Mouse (Mus musculus) heart, postnatal 10 days (tissue): ENCODE results near the gene Epha4. TPM values are rescaled to one million over a fixed set of nuclear protein-coding genes. Genes with fewer than 3 reads are reported as not detected.

Experiments used
- DNase-seq, 2 experiments: peaks; one replicate each; pipeline ENCODE4 v3.0.0; 2021
- intact Hi-C: fragments of 180-260 bp; cut with DNase I; formaldehyde crosslinking; loops from one replicate; pipeline ENCODE4 v1.15.1; 2025
- total RNA-seq, 2 experiments: library from RNA; stranded (reverse); gene quantifications; 2 replicates each; pipeline ENCODE4 v1.2.3; 2021

Gene Epha4
- total RNA-seq, 2 experiments from 2014 or later: 19.3 to 24.0 TPM

DNA sequence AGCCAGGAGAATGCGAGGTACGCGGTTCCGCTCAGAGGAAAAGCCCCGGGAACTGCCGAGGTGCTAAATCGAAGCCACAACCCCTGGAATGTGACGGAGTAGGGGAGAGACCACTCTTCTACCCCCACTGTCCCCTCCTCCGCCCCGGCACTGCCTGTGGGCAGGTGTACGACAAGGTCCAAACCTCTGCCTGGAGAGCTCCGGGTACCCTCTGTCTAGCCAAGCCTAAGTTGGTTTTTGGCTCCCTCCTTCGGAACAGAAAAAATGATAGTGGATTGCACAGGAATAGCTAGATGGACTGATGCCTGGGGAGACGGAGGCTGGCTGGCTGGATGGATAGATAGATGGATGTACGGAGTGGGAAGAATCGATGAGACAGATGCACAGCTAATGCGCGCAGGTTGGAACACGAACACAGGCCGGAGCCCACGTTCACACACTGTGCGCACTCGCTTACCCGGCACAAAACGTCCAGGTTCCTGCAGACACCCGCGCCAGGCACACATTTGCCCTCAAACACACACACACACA, 1.4 kb downstream of the Epha4 start:
- intact Hi-C loops: loop anchor here (5.0 to 10.0 kb wide), 3 partner anchors 126 to 429 kb away; no protein-coding TSS in a partner anchor
- DNase-seq: peak; percentile 64 to 77

DNA sequence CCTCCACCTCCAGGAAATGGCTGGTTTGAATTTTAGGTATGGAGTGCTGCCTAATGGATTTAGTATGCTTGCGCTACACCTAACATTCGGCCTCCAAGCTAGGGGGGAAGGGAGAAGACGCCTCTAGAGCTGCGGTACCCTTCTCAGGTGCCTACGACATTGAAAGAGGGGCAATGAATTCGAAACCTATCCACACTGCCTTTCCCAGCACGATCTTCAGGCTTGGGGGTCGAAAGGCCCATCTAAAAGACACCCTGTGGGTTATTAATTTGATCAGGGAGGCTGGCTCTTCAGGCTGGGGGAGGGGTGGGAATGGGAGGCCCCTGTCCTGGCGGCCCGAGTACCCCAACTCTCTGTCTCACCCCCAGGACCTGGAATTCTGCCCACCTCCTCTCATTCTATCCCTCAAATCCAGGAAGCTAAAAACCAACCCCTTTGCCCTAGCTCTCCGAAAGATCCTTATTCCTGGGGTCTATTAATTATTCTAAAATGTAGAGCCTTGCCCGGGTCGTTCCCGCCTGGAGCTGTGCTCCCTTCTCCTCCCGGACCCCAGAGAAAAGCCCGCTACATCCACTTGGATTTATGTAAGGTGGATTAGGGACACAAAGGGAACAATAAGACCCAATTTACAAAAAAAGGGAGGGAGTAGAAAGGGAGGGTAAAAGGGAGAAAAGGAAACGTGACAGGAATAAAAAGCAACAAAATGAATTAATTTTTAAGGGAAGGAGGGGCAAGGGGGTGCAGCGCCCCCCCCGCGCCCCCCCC, 2.3 kb downstream of the Epha4 start:
- DNase-seq: no peak
- intact Hi-C loops: loop anchor here (5.0 to 10.0 kb wide), 3 partner anchors 125 to 428 kb away; no protein-coding TSS in a partner anchor

DNA sequence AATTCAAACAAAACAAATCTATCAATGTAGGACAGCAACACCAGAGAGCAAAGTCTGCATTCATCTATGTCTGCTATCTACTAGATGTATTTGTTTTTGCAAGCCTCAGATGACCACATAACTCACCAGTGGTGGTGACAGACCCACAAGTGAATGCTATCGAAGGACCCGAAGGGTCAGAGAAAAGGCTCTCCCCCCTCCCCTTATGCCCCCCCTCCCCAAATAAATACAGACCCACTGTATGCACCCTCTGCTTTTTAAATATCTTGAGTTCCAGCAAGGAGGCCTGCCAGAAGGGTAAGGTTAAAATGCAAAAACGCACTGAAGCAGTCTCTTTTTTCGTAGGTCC, 2.9 kb downstream of the Epha4 start:
- no peak for DNase-seq
- intact Hi-C loops: loop anchor here (5.0 to 10.0 kb wide), 3 partner anchors 125 to 427 kb away; no protein-coding TSS in a partner anchor

DNA sequence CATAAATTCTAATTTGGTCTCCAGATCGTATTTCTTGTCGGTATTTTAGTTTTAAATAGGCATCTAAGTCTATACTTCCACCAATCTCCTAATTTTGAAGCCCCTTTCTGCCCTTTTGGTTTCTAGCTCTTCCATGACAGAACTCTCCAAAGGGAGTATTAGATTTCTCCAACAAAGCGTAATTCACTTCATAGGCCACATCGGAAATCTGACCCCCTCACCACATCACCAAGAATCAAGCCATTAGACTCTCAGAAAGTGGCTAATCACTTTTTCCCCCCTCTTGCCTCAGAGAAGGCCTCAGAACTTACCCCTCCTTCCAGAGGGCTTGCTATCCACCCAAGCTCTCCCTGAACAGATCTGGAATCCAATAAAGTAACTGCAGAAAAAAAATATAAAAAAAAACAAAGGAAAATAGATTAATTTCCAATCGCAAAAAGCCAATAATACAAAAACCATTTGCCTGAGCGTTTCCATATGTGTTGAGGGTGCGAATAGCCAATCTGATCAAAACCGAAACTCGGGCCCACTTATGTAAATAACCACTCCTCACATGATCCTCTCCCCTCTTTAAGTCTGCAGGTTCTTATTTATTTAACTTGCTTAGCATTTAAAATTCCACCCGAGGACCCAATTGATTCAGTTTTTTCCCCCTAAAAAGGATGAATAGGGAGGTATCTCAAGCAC, 3.4 kb downstream of the Epha4 start:
- intact Hi-C loops: loop anchor here (5.0 to 10.0 kb wide), 3 partner anchors 124 to 427 kb away; no protein-coding TSS in a partner anchor
- DNase-seq: no peak

DNA sequence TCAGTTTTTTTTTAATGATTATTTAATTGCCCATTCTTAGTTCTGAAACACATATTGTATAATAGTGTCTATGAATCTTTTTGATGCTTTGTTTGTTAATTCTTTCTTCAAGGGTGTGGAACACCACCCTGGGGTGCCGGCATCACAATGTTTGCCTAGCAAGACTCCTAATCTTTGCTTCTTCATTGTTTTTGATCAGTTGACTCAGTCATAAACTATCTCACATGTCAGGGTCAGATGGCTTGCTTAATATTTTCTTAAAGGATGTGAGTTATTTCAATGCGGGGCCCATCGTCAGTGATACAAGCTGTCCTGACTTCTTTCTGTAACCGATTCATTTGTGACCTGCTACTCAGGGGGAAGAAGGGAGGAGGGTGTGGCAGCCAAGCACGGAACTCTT, 4.3 kb downstream of the Epha4 start:
- intact Hi-C loops: loop anchor here (5.0 to 10.0 kb wide), 3 partner anchors 123 to 426 kb away; no protein-coding TSS in a partner anchor
- DNase-seq: no peak

DNA sequence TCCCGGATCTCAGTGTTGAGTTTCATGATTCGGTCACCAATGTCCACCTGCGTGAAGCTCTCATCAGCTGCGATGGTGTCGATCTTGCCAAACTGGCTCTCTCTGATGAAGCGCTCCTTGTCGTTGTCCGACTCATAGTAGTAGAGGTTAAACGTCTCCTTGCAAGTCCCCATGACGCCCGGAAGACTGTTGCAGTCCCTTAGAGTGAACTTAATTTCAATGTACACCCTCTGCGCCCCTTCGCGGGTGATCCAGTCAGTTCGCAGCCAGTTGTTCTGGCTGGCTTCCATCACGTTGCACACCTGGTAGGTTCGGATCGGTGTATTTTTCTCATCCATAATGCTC, 8.1 kb downstream of the Epha4 start:
- no peak for DNase-seq
- intact Hi-C loops: no loop called here

DNA sequence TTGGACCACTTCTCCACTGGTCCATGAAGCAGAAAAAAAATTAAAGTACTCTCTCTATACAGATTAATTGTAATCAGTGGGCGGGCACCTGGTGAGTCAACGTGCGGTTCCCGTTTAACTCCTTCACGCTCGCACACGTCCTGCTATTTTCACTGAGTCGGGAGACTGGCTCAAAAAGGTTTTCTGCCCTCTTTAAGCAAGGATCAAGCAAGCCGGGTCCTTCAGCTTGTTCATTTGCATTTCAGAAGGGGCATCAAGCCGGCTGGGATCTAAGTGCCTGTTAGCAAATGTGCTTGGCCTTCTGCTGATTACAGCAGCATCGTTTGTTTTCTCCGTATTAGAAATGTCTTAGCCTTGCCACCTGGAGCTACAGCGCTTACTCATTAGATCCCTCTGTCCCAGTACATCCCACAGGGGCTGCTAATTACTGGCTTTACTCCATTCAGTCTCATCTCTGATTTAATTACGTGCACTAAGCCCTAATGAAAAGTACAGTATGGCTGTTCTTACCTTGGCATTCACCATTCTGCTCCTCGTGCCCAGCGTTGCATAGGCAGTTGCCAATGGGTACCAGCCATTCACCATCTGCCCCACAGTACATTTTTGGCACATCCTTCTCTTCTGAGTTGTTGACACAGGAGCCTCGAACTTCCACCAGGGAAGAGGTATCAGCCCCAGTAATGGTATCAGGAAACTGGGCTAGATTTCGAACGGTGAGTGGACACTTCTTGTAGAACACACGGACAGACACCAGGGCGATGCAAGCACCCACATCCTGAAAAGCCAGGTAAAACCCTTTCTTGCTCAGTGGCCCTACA, 8.6 kb downstream of the Epha4 start:
- DNase-seq: no peak

DNA sequence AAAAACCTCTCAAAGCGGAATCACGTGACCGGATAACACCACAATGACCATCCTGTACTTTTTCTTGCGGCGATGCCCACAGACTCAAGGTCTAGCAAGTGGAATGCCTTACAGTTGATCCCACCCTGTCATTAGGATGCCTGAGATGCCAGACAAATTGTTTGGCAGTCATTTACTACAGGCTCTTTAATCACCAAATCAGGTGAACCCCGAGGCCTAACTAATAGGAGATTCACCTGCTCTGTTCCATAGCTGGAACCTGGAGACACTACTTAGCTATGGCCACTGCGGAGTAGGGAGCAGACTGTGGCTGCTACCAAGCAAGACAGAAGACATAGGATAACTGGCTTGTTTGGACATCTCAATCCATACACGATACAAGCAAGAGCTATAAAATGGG, 9.6 kb downstream of the Epha4 start:
- DNase-seq: no peak
- intact Hi-C loops: no loop called here

More for the DNA sequence above, 8.6 kb downstream of the Epha4 start:
- intact Hi-C loops: no loop called here

DNA sequence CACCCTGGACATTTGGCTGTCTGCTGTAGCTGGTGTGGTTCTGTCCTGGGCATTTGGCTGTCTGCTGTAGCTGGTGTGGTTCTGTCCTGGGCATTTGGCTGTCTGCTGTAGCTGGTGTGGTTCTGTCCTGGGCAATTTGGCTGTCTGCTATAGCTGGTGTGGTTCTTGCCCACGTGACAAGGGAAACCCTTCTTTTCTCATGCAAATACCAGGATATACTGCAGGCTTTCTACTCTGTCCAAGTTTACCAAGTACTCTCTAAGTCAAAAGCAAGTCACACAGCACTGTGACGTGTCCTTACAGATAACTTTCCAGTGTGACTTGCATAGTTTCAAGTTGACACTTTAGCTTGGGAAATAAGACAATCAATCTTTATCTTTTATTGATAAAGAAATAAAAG, 10.1 kb downstream of the Epha4 start:
- intact Hi-C loops: no loop called here
- no peak for DNase-seq

DNA sequence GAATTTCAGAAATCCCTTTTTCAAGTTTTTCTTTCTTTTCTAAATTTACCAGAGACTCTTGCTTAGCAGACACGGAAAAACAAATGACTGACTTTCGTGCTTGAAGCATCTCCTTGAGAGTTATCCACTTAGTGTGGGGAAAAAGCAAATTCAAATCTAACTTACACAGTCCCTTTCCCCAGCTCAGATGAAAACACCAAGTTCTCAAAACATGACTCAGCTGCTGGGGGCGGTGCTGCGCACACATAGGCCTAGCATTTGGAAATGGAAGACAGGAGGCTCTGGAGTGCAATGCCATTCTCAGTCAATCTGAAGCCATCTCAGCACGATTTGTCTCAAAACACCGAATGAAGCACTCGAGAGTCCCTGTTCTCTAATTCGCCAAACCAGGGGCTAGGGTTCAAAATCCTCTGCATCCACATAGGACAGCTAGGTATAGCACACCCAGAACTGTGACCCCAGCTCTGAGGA, 11.1 kb downstream of the Epha4 start:
- DNase-seq: no peak
- intact Hi-C loops: no loop called here

DNA sequence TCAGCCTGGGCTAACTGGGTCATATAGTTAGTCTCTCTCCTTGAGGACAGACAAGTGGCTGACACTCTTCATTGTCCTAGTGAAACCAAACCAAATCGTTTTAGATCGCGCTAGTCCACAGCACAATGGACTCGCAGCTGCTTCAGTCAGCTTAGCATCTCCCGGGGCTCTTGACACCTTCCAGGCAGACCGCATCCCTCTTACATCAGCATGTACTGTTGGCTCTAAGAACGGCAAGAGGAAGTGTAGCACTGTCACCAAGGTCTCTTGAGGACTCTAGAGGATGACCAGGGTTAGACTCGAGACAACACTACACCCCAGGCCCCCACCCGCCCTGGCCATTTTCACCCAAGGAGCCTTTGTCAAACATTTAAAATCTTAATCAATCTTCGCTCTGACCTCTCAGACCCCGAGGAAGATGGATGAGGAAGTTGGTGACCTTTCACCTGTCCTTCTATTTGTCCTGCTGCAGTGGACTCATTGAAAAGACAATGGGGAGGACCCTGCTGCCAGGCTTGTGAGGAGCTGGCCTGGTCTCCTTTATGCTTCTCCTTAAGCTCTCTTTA, 12.3 kb downstream of the Epha4 start:
- no peak for DNase-seq
- intact Hi-C loops: no loop called here

DNA sequence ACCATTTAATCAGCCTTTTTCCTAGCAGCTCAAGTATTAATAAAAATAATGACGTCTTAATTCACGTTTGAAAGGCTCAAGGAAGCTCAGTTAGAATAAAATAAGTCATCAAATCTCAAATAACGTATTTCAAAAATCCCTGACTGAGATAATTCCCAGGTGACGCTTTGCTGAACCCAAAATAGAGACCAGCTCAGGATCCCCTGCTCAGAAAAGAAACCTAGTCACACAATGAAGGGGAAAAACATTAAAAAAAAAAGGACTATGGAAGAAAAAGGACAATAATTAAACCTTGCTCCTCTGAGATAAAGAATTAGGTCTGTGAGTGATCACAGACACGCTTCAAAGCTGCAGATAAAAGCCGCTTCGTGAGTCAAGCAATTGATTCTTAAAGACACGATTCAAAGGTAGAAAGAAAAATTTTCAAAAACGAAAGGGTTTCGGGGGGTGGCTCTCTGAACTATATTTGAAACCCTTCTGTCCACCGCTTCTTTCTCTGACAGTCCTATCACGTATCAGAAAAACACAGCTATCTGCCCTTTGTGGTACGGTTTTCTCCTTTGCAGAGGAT, 13.4 kb downstream of the Epha4 start:
- intact Hi-C loops: no loop called here
- DNase-seq: no peak

DNA sequence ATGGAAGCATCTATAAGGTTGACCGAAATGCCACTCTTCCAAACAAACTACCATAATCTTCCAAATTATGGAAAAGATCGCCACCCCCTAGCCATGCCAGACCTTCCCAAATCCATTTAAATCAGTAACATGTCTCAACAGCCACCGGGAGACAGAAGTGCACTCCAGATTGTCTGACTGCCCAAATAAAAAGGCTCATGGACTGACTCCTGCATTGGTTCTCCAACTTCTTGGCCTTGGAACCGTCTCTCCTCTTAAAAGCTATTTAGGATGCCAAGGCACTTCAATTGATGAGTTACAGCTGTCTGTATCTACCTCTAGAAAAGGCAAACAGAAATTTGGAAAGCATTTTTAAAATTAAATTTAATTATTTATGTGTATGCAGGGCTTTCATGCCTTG, 17.4 kb downstream of the Epha4 start:
- DNase-seq: no peak
- intact Hi-C loops: no loop called here

DNA sequence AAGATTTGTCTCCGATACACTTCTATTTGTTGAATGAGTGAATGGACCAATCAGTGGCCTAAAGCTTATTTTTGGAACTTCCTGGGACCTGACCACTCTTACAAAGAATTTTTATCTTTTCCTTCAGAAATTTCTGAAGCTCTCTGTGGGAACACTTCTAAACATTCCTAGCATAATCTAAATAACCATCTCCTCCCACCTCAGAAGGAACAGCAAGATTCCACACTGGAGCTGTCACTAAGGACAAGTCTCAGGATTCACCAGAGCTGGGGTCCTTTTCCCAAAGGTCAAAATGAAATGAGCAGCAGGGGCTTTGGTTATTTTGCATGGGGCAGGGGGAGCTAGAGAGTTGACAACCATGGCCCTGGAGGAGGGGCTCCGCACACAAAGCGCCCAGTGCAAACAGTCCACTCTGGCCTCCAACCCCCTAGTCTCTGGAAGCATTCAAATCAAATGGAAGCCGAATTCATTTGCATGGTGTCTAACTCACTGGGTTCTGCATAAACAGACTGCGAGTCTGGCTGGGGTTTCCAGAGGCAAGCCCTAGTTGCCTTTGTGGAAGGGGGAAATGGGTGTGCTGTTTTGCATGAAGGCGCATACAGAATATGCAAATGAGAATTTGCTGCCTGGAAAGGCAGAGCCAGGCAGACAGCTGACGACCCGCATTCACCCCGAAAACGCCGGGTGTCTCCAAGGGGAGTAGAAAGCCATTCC, 18.3 kb downstream of the Epha4 start:
- no peak for DNase-seq
- intact Hi-C loops: no loop called here

DNA sequence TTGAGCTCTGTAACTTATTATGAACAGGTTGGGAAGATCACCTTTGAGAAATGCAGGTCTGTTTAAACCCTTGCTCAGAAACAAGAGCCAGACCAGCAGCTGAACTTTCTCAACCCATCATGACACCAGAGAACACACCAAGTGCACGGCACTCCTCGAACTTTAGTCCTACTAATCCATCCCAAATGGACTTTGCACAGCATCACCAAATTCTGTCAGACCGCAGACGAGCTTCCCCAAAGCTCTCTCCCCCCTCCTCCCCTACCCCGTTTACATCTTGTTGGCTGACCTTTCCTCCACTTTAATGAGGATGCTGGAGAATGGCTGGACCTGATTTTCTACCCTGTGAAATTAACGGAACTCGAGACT, 19.1 kb downstream of the Epha4 start:
- intact Hi-C loops: no loop called here
- no peak for DNase-seq

DNA sequence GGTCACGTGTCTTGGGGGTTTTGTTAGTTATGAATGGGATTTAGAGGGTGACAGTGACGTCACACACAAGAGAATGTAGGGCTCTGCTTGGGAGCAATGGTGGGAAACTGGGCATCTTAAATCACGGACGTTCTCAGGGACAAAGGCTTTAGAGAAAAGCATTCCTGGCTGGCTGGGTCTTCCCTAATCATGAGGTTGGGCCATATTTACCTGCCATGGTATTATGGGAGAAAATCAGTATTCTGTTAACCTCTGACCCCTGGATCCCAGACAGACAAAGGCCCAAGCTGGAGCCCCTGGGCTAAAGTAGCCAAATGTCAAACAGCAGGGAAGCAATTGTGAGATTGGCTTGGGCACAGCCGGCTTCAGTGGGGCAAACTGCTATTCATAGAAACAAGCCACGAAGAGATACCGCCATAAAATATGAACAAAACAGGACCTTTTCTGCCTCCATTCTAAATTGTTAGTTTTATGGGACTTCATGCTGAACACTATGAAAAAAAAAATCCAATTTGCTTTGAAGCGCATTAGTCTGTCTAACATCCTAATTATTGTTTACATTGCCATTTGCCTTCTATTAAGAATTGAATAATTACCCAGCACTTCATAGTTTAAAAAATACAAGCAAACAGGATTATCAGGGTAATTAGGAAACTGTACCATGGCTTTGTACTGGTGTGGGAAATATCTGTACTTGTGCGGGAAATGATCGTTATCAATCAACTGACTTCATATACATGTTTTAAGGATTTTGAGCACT, 19.7 kb downstream of the Epha4 start:
- DNase-seq: no peak
- intact Hi-C loops: no loop called here

DNA sequence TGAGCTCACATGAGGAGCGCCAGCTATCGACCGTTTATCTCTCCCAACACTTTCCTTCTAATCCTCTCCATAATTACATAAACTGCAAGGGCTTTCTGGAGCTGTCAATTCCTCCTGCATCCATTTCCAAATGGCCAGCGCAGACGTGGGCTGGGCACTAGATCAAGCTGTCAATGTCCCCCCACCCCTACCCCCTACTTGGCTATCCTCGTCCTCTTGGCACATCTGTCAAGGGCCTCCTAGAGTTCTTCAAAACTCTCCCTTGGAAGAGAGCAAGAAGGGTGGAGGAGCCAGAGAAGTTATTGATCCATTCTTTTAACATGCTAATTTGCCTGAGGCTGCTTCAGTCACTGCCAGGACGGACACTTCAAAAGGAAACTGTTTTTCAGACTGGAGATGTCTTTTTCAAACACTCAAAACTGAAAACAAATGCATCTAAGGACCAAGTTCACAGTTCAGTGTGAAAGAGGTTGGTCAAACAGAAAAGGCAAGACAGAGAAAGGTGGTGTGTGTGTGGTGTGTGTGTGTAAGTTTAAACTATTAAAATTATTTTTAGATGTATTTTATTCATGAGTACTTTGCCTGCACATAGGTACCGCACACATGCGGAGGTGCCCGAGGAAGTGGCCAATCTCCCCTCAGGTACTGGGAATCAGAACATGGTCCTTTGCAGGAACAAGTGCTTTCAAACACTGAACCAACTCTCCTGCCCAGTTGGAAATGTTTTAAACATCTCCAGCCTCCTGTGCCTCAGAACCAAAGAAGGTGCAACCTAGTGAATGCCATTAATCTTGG, 20.9 kb downstream of the Epha4 start:
- DNase-seq: no peak
- intact Hi-C loops: no loop called here

DNA sequence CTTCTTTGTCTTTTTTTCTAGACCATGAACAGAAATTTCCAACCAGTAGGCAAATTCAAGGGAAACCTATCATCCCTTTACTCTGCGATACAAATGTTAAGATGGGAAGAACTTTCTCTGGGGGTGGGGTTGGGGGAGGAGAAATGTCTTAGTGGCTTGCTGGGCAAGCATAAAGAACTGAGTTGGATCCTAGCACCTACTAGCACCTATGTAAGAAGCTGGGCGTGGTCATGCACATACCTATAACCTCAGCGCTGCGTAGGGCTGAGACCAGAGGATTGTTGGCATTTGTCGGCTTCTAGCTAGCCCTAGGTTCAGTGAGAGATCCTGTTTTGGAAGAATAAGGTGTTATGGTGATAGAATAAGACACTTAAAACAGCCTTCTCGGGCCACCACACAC, 24.7 kb downstream of the Epha4 start:
- intact Hi-C loops: no loop called here
- no peak for DNase-seq
